Mouse (Mus musculus): Measurements from ENCODE around the gene Bphl. TPM values are rescaled to one million over a fixed set of nuclear protein-coding genes. Genes with fewer than 3 reads are reported as not detected.
"Not testable (repeated sequence)": the region's sequence is repeated elsewhere in the genome, so short reads cannot be mapped to it uniquely, and the experiment has no call there.

Bphl gene
- polyA plus RNA-seq, 1 experiment from 2014 or later = 41.9 TPM

DNA sequence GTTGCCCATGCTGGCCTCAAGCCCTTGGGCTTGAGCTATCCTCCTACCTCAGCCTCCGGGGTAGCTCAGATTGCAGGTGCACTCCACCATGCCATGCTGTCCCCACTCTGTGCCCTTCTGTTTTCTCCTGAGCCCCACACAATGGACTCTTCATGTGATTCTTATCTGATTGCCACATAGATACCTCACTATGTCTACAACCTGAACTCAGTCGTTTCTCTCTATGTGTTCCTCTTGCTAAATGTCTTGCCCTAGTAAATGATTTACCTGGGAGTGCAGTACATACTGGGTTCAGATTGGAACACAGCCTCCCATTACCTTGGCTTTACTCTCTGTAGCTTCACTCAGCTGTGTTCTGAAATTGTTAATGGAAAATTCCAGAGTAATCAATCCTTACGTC lies 17.6 kb downstream of the Bphl start:
- DNase-seq (ENCODE audit: low spot score) (no peak), ATAC-seq (ENCODE audit: insufficient number of reproducible peaks, low FRiP score, low TSS enrichment, low read depth) (no peak)
- Histone ChIP-seq H3K9ac (ENCODE audit: low read length) (no peak overlapping the region), H3K4me3 (ENCODE audit: low read depth, low read length) (no peak overlapping the region), H3K9me3 (ENCODE audit: control insufficient read depth, low read length) (no peaks in the 10 kb centered on the region; the same call in 1 of the 2 replicates), H3K4me2 (ENCODE audit: low read depth, severe bottlenecking) (no peak overlapping the region), H3K27me3 (ENCODE audit: control insufficient read depth, insufficient read depth, low read length) (no peaks in the 10 kb centered on the region), H3K4me1 (ENCODE audit: control insufficient read depth, insufficient read depth, low read length) (no peaks in the 10 kb centered on the region), H3K27ac (replicated peaks; ENCODE audit: low read depth, low read length) (no peak overlapping the region), H3K36me3 (ENCODE audit: control insufficient read depth, insufficient read depth, low read length) (peaks cover 4% of the 10 kb centered on the region; the same call in 1 of the 2 replicates)
- 89% methylated on average over 3 of the region's 3 CpGs for WGBS

DNA sequence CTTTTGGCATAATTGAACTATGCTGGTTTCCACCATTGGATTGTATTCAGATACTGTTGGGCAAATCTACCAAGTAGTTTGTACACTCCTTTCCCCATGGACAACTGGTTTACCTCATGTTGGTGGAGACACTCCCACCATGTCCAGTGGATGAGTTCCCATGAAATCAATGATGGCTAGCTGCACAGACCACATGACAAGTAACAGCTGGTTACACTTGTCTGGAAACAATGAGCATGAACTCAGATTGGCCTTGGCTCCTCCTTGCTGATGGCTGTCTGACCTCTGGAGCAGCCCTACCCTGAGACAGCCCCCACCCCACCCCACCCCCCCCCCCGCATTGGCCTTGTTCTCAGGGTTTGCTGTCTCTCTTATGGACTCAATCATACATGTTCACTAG lies 19.9 kb downstream of the Bphl start:
- H3K36me3 ChIP-seq (ENCODE audit: control insufficient read depth, insufficient read depth, low read length) = peaks cover 6% of the 10 kb centered on the region; the same call in 1 of the 2 replicates
- no peak for ATAC-seq (ENCODE audit: insufficient number of reproducible peaks, low FRiP score, low TSS enrichment, low read depth)

GRCm38 (mm10) chr13:34060061-34060460 lies 22.7 kb downstream of the Bphl start:
- Histone ChIP-seq H3K9ac (ENCODE audit: low read length) (no peak overlapping the region), H3K36me3 (ENCODE audit: control insufficient read depth, insufficient read depth, low read length) (peaks cover 6% of the 10 kb centered on the region; the same call in 1 of the 2 replicates), H3K4me1 (ENCODE audit: control insufficient read depth, insufficient read depth, low read length) (no peaks in the 10 kb centered on the region), H3K4me2 (ENCODE audit: low read depth, severe bottlenecking) (no peak overlapping the region), H3K27me3 (ENCODE audit: control insufficient read depth, insufficient read depth, low read length) (no peaks in the 10 kb centered on the region), H3K9me3 (ENCODE audit: control insufficient read depth, low read length) (no peaks in the 10 kb centered on the region; the same call in 1 of the 2 replicates), H3K4me3 (ENCODE audit: low read depth, low read length) (no peak overlapping the region), H3K27ac (replicated peaks; ENCODE audit: low read depth, low read length) (no peak overlapping the region)
- DNase-seq (ENCODE audit: low spot score) = no peak
- 92% methylated on average over 9 of the region's 9 CpGs for WGBS
- ATAC-seq (ENCODE audit: insufficient number of reproducible peaks, low FRiP score, low TSS enrichment, low read depth) = no peak

More for the DNA sequence above, 19.9 kb downstream of the Bphl start:
- no peaks in the 10 kb centered on the region for H3K4me1 ChIP-seq (ENCODE audit: control insufficient read depth, insufficient read depth, low read length)
- no peak overlapping the region for H3K9ac ChIP-seq (ENCODE audit: low read length)
- no peak overlapping the region for H3K4me2 ChIP-seq (ENCODE audit: low read depth, severe bottlenecking)
- no peaks in the 10 kb centered on the region; the same call in 1 of the 2 replicates for H3K9me3 ChIP-seq (ENCODE audit: control insufficient read depth, low read length)
- H3K27ac ChIP-seq (replicated peaks; ENCODE audit: low read depth, low read length) = no peak overlapping the region
- H3K27me3 ChIP-seq (ENCODE audit: control insufficient read depth, insufficient read depth, low read length) = no peaks in the 10 kb centered on the region
- H3K4me3 ChIP-seq (ENCODE audit: low read depth, low read length) = no peak overlapping the region
- DNase-seq (ENCODE audit: low spot score) = no peak
- 100% methylated on average over 1 of the region's 1 CpGs for WGBS

- ATAC-seq (ENCODE audit: insufficient number of reproducible peaks, low FRiP score, low TSS enrichment, low read depth) (no peak), DNase-seq (ENCODE audit: low spot score) (no peak)
- Histone ChIP-seq H3K27me3 (ENCODE audit: control insufficient read depth, insufficient read depth, low read length) (no peaks in the 10 kb centered on the region), H3K27ac (replicated peaks; ENCODE audit: low read depth, low read length) (no peak overlapping the region), H3K4me2 (ENCODE audit: low read depth, severe bottlenecking) (no peak overlapping the region), H3K4me3 (ENCODE audit: low read depth, low read length) (no peak overlapping the region), H3K9ac (ENCODE audit: low read length) (no peak overlapping the region), H3K4me1 (ENCODE audit: control insufficient read depth, insufficient read depth, low read length) (no peaks in the 10 kb centered on the region), H3K36me3 (ENCODE audit: control insufficient read depth, insufficient read depth, low read length) (0 out of 2 replicates have a peak, but pooled peaks cover 3% of the 10 kb centered on the region), H3K9me3 (ENCODE audit: control insufficient read depth, low read length) (no peaks in the 10 kb centered on the region)
- WGBS = 84% methylated on average over 10 of the region's 10 CpGs
Measured at GRCm38 (mm10) chr13:34062466-34062865, 25.1 kb downstream of the Bphl start.

- Histone ChIP-seq H3K9ac (ENCODE audit: low read length) (no peak overlapping the region), H3K4me3 (ENCODE audit: low read depth, low read length) (no peak overlapping the region), H3K4me1 (ENCODE audit: control insufficient read depth, insufficient read depth, low read length) (no peaks in the 10 kb centered on the region), H3K4me2 (ENCODE audit: low read depth, severe bottlenecking) (no peak overlapping the region), H3K27me3 (ENCODE audit: control insufficient read depth, insufficient read depth, low read length) (no peaks in the 10 kb centered on the region), H3K27ac (replicated peaks; ENCODE audit: low read depth, low read length) (no peak overlapping the region), H3K36me3 (ENCODE audit: control insufficient read depth, insufficient read depth, low read length) (no peaks in the 10 kb centered on the region), H3K9me3 (ENCODE audit: control insufficient read depth, low read length) (no peaks in the 10 kb centered on the region)
- 88% methylated on average over 1 of the region's 1 CpGs for WGBS
- ATAC-seq (ENCODE audit: insufficient number of reproducible peaks, low FRiP score, low TSS enrichment, low read depth) = no peak
- DNase-seq (ENCODE audit: low spot score) = no peak
Measured at GRCm38 (mm10) chr13:34066351-34066750, 29.0 kb downstream of the Bphl start.

- 39% methylated on average over 4 of the region's 4 CpGs for WGBS
- no peaks in the 10 kb centered on the region for H3K4me1 ChIP-seq (ENCODE audit: control insufficient read depth, insufficient read depth, low read length)
- no peak overlapping the region for H3K27ac ChIP-seq (replicated peaks; ENCODE audit: low read depth, low read length)
- H3K9ac ChIP-seq (ENCODE audit: low read length) = no peak overlapping the region
- H3K27me3 ChIP-seq (ENCODE audit: control insufficient read depth, insufficient read depth, low read length) = no peaks in the 10 kb centered on the region
- no peak overlapping the region for H3K4me2 ChIP-seq (ENCODE audit: low read depth, severe bottlenecking)
- H3K36me3 ChIP-seq (ENCODE audit: control insufficient read depth, insufficient read depth, low read length) = no peaks in the 10 kb centered on the region
- H3K9me3 ChIP-seq (ENCODE audit: control insufficient read depth, low read length) = no peaks in the 10 kb centered on the region
- ATAC-seq (ENCODE audit: insufficient number of reproducible peaks, low FRiP score, low TSS enrichment, low read depth) = no peak
- H3K4me3 ChIP-seq (ENCODE audit: low read depth, low read length) = no peak overlapping the region
- no peak for DNase-seq (ENCODE audit: low spot score)
Measured at GRCm38 (mm10) chr13:34070296-34070695, 32.9 kb downstream of the Bphl start.

DNA sequence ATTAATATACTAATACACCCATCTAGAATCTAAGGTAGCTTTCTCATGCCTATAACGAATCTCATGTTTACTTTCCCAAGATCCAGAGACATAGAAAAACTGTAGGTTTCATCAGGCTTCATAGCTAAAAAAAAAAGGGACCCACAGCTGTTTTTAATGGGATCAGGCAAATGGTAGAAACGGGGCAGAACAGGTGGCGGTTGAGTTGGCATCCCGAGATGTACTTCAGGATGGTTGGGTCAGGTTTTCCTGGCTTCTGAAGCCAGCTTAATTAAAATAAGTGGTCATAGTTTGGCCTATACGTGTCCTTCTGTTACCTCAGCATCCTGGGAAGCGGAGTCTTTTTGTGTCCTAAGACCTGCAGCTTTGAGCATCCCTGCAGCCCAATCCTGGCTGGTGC lies 34.4 kb downstream of the Bphl start:
- no peak for ATAC-seq (ENCODE audit: insufficient number of reproducible peaks, low FRiP score, low TSS enrichment, low read depth)
- no peaks in the 10 kb centered on the region for H3K9me3 ChIP-seq (ENCODE audit: control insufficient read depth, low read length)
- 86% methylated on average over 6 of the region's 6 CpGs for WGBS
- no peaks in the 10 kb centered on the region for H3K4me1 ChIP-seq (ENCODE audit: control insufficient read depth, insufficient read depth, low read length)
- no peaks in the 10 kb centered on the region for H3K36me3 ChIP-seq (ENCODE audit: control insufficient read depth, insufficient read depth, low read length)
- DNase-seq (ENCODE audit: low spot score) = no peak
- no peaks in the 10 kb centered on the region for H3K27me3 ChIP-seq (ENCODE audit: control insufficient read depth, insufficient read depth, low read length)
- no peak overlapping the region for H3K27ac ChIP-seq (replicated peaks; ENCODE audit: low read depth, low read length)
- no peak overlapping the region for H3K4me3 ChIP-seq (ENCODE audit: low read depth, low read length)
- no peak overlapping the region for H3K4me2 ChIP-seq (ENCODE audit: low read depth, severe bottlenecking)
- no peak overlapping the region for H3K9ac ChIP-seq (ENCODE audit: low read length)

- Histone ChIP-seq H3K36me3 (ENCODE audit: control insufficient read depth, insufficient read depth, low read length) (no peaks in the 10 kb centered on the region), H3K9ac (ENCODE audit: low read length) (no peak overlapping the region), H3K4me3 (ENCODE audit: low read depth, low read length) (no peak overlapping the region), H3K9me3 (ENCODE audit: control insufficient read depth, low read length) (no peaks in the 10 kb centered on the region), H3K27ac (replicated peaks; ENCODE audit: low read depth, low read length) (no peak overlapping the region), H3K4me2 (ENCODE audit: low read depth, severe bottlenecking) (no peak overlapping the region), H3K27me3 (ENCODE audit: control insufficient read depth, insufficient read depth, low read length) (no peaks in the 10 kb centered on the region), H3K4me1 (ENCODE audit: control insufficient read depth, insufficient read depth, low read length) (no peaks in the 10 kb centered on the region)
- WGBS = 85% methylated on average over 3 of the region's 3 CpGs
- DNase-seq (ENCODE audit: low spot score) = no peak
- ATAC-seq (ENCODE audit: insufficient number of reproducible peaks, low FRiP score, low TSS enrichment, low read depth) = no peak
Measured at GRCm38 (mm10) chr13:34072847-34073246, 35.5 kb downstream of the Bphl start.

DNA sequence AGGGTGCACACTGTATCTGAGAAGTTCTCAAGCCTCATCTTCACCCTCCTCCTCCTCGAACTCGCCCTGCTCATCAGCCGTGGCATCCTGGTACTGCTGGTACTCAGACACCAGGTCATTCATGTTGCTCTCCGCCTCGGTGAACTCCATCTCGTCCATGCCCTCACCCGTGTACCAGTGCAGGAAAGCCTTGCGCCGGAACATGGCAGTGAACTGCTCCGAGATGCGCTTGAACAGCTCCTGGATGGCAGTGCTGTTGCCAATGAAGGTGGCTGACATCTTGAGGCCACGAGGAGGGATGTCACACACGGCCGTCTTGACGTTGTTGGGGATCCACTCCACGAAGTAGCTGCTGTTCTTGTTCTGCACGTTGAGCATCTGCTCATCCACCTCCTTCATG lies 37.0 kb downstream of the Bphl start:
- ATAC-seq (ENCODE audit: insufficient number of reproducible peaks, low FRiP score, low TSS enrichment, low read depth); H3K27me3 ChIP-seq (ENCODE audit: control insufficient read depth, insufficient read depth, low read length); H3K4me2 ChIP-seq (ENCODE audit: low read depth, severe bottlenecking); H3K4me3 ChIP-seq (ENCODE audit: low read depth, low read length); H3K4me1 ChIP-seq (ENCODE audit: control insufficient read depth, insufficient read depth, low read length); H3K27ac ChIP-seq (replicated peaks; ENCODE audit: low read depth, low read length); H3K36me3 ChIP-seq (ENCODE audit: control insufficient read depth, insufficient read depth, low read length); DNase-seq (ENCODE audit: low spot score); H3K9me3 ChIP-seq (ENCODE audit: control insufficient read depth, low read length); H3K9ac ChIP-seq (ENCODE audit: low read length): not testable (repeated sequence)
- WGBS = 87% methylated on average over 8 of the region's 17 CpGs

All from limb, embryonic 11.5 days (tissue).